Mouse (Mus musculus) testis, postnatal 14 days (tissue): ENCODE measurements around the gene Bcor.

Experiments
- DNase-seq: peaks from one replicate; pipeline ENCODE4 v3.0.0; 2021; ENCODE audit warnings: low spot score

The Bcor gene

GRCm38 (mm10) chrX:12151269-12151995 is 8.7 kb downstream of the Bcor start:
- DNase-seq = no peak

DNA sequence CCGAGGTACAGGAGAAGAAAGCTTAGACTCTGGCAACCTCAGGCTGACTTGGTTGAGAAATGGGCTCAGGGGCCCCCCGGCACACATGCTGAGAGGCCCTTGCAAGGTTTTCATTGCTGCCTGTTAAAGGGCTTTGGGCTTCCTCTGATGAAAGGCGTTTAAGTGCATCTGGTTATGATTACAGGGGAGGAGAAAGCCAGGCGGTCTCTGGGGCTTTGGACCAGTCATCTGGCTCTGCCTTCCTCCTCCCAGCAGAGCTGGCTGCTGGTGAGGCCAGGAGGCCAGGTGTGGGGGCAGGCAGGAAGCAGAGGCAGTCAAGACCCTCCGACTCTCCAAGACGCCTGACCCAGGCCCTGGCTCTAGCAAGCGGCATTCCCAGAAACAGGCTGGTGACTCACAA is 9.7 kb downstream of the Bcor start:
- no peak for DNase-seq

- DNase-seq = no peak
Measured at GRCm38 (mm10) chrX:12146263-12146662, 13.9 kb downstream of the Bcor start.

DNA sequence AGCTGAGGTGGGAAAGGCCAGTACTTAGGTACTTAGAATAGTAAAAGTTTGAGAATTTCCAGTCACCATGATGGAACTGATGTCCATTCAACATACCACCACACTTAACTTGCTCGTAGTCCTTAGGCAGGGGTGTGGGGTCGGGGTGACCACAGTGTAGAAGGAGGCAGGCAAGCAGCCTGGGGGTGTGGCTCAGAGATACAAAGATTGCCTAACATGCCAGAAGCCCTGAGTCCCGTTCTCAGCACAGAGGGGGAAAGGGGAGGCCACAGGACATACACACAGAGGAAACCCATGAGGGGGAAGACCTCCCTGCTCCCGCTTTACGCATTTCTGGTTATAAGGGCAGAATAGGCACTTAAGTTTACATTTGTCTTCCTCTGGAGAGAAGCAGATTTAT is 17.3 kb downstream of the Bcor start:
- DNase-seq = no peak

GRCm38 (mm10) chrX:12140086-12140740 is 19.9 kb downstream of the Bcor start:
- DNase-seq = no peak

GRCm38 (mm10) chrX:12138266-12138665 is 21.9 kb downstream of the Bcor start:
- DNase-seq = no peak

DNA sequence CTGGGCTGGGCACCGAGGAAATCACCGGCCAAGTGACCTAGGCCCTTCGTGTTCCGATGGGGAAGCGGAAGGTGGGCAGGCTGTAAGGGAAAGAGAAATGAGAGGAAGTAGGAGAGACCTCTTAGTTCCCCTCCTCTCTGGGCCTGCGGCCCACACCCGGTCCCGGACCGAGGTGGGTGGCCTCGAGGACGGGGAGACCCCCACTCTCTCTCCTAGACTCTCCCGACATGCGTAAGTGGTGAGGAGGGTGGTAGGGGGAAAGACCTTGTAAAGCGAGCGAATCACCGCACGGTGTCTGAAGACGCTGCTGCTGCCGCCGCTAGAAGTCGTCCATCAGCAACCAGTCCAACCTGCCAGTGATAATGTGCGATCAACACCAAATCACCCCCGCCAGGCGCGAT is 23.0 kb downstream of the Bcor start:
- DNase-seq = no peak

DNA sequence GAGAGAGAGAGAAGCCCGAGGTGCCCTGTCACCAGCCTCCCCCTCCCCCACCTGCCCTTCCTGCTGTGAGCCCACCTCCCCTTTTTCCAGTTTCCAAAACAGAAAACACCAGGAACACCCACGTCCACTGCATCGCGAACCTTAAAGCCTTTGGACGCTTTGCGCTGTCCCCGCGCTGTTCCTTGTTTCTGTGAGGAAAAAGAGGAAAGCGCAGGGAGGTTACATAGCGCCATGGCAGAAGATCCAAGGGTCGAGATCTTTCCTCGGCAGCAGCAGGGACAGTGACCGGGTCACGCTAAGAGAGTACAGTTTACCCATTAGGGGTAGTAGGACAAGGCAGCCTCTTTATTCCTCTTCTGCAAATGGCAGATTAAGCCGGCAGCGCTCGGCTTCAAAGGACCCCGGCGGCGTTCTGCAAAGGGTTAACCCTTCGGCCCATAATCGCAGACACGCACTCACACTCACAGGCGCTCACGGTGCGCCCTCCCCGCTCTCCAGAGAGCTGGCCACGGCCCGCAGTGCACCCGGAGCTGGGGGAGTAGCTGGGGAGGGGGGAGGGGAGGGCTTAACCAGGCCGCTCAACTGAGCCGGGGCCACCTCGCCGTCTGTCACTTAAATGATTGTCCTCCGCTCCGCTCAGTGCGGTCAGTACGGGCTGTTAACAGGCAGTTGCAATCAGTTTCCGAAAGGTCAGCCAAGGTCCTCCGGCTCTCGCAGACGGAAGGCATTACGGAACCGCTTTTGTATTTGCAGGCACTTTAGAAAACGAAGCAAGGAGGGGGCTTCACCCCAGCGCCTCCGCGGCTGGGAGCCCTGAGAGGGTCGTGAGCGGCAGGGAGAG is 23.7 kb downstream of the Bcor start:
- no peak for DNase-seq

- DNase-seq = no peak
Measured at GRCm38 (mm10) chrX:12135121-12136111, 24.7 kb downstream of the Bcor start.

DNA sequence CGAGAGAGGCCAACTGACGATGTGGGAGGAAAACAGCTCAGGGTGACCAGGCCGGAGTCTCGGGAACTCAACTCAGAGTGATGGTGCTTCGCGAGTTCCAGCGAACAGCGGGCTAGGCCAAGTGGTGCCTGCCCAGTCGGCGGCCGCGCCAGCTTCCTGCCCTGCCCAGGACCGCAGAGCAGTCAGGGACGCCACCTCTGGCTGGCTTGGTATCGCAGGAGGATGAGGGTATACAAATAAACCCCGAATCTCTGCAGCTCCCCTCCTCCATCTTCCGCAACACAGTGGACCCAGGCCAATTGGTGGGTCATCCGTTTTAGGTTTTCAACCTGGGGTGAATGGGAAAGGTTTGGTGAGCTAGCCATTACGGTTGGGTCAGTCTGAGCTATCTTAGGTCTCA is 25.6 kb downstream of the Bcor start:
- DNase-seq = no peak

- DNase-seq = no peak
Measured at GRCm38 (mm10) chrX:12133836-12134431, 26.2 kb downstream of the Bcor start.

- no peak for DNase-seq
Measured at GRCm38 (mm10) chrX:12133178-12133835, 26.8 kb downstream of the Bcor start.

DNA sequence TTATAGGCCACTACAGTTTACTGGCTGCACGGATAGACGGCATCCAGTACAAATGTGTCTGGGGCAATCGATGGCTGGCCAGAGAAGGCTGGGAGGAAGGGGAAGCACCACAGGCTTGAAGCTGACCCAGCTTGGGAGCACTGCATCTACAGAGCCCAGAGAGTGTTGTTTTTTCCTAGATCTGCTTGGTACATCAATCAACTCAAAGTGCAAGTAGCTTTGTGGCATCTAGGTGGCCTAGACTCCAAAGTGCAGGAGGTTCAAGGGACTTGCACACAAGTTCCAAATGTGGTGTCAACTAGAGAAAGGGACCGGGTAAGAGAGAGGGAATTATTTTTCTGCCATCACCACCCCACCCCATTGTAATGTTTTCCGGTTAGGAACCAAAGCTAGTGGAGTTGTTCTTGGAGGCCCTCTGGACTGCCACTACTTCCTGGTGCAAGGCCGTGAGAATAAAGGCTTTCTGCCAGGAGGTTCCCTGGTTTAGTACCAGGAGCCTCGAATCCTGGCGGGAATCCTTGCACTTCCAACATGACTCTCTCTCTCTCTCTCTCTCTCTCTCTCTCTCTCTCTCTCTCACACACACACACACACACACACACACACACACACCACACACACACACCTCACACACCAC is 27.5 kb downstream of the Bcor start:
- DNase-seq = no peak

- no peak for DNase-seq
Measured at GRCm38 (mm10) chrX:12129828-12130809, 30.0 kb downstream of the Bcor start.

- no peak for DNase-seq
Measured at GRCm38 (mm10) chrX:12129230-12129629, 30.9 kb downstream of the Bcor start.

GRCm38 (mm10) chrX:12128165-12129083 is 31.7 kb downstream of the Bcor start:
- peak; percentile 16 for DNase-seq

DNA sequence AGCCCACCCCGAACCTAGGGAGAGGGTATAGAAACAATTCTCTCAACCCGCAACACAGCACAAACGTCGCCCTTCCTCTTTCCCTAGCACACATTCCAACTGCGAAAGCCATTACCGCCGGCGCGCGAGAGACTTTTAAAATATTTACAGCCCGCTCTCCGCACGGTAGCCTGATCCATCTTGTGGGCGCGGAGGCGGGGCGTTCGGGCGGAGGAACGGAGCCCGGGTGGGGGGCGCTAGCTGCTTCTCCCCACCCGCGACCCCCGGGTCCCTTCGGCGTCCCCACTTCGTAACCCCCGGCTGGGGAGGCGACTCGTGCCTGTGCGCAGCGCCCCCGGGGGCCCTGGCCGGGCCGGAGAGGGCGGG is 32.4 kb downstream of the Bcor start:
- no peak for DNase-seq

GRCm38 (mm10) chrX:12127106-12127670 is 33.0 kb downstream of the Bcor start:
- DNase-seq = no peak
